Mouse (Mus musculus) myocyte (in vitro differentiated cells): ENCODE results near the gene Cog1. TPM values are rescaled to one million over a fixed set of nuclear protein-coding genes. Genes with fewer than 3 reads are reported as not detected.

Experiments
- H3K27me3 ChIP-seq: one replicate; pipeline ENCODE4 v1.6.1; 2011; ENCODE audit not compliant: control insufficient read depth, insufficient read depth, insufficient read length
- H3K36me3 ChIP-seq: one replicate; pipeline ENCODE4 v1.6.1; 2011; ENCODE audit not compliant: control insufficient read depth, insufficient read depth
- H3K4me2 ChIP-seq: one replicate; pipeline ENCODE4 v1.6.1; 2011; ENCODE audit warnings: low read depth, control low read depth
- H3K4me3 ChIP-seq: one replicate; pipeline ENCODE4 v1.5.1; 2011; ENCODE audit warnings: mild to moderate bottlenecking, control low read depth, moderate library complexity
- H3K79me2 ChIP-seq: one replicate; pipeline ENCODE4 v1.6.1; 2011; ENCODE audit not compliant: control insufficient read depth, insufficient read depth
- H3ac ChIP-seq: one replicate; pipeline ENCODE4 v1.6.1; 2011; ENCODE audit not compliant: control insufficient read depth, insufficient read length
- CEBPB ChIP-seq: IDR thresholded peaks from 2 replicates; pipeline ENCODE4 v1.6.1; 2011; ENCODE audit warnings: mild to moderate bottlenecking, moderate library complexity; ENCODE audit not compliant: poor library complexity, insufficient read depth, severe bottlenecking
- E2F4 ChIP-seq: IDR thresholded peaks from one replicate; pipeline ENCODE4 v1.6.1; 2011; ENCODE audit warnings: mild to moderate bottlenecking, control low read depth, moderate library complexity; ENCODE audit not compliant: insufficient read depth
- MAX ChIP-seq: IDR thresholded peaks from one replicate; pipeline ENCODE4 v1.6.1; 2011; ENCODE audit warnings: low read depth, mild to moderate bottlenecking, control low read depth
- MYOD1 ChIP-seq, 3 experiments: IDR thresholded peaks; one replicate each; pipeline ENCODE4 v1.6.1; 2011; ENCODE audit warnings: control low read depth in 2 of 3, low read depth in 2 of 3, mild to moderate bottlenecking in 2 of 3, moderate library complexity in 1 of 3; ENCODE audit not compliant: insufficient read length in 2 of 3, control insufficient read depth in 1 of 3
- MYOG ChIP-seq, 3 experiments: IDR thresholded peaks; one replicate each; pipeline ENCODE4 v1.6.1; 2011; ENCODE audit warnings: control low read depth in 2 of 3, low read depth in 2 of 3, mild to moderate bottlenecking in 2 of 3; ENCODE audit not compliant: insufficient read length in 2 of 3, control insufficient read depth in 1 of 3, insufficient read depth in 1 of 3
- POLR2A ChIP-seq: IDR thresholded peaks from one replicate; pipeline ENCODE4 v1.6.1; 2011; ENCODE audit warnings: low read depth, mild to moderate bottlenecking, control low read depth, moderate library complexity; ENCODE audit not compliant: insufficient read length
- POLR2AphosphoS2 ChIP-seq: IDR thresholded peaks from one replicate; pipeline ENCODE4 v1.6.1; 2011; ENCODE audit warnings: low read depth, control low read depth; ENCODE audit not compliant: insufficient read length
- REST ChIP-seq: IDR thresholded peaks from one replicate; pipeline ENCODE4 v1.6.1; 2011; ENCODE audit warnings: mild to moderate bottlenecking, control low read depth, moderate library complexity; ENCODE audit not compliant: insufficient read depth, insufficient read length
- SRF ChIP-seq: IDR thresholded peaks from one replicate; pipeline ENCODE4 v1.6.1; 2011; ENCODE audit warnings: low read depth; ENCODE audit not compliant: control insufficient read depth, insufficient read length
- TCF12 ChIP-seq: IDR thresholded peaks from one replicate; pipeline ENCODE4 v1.6.1; 2011; ENCODE audit warnings: mild to moderate bottlenecking, control low read depth; ENCODE audit not compliant: poor library complexity, insufficient read depth, severe bottlenecking
- TCF3 ChIP-seq: IDR thresholded peaks from one replicate; pipeline ENCODE4 v1.6.1; 2011; ENCODE audit warnings: low read depth, control low read depth; ENCODE audit not compliant: insufficient read length
- USF1 ChIP-seq: IDR thresholded peaks from one replicate; pipeline ENCODE4 v1.6.1; 2011; ENCODE audit warnings: low read depth, mild to moderate bottlenecking, control low read depth, moderate library complexity
- polyA plus RNA-seq: library from polyadenylated mRNA; unstranded; fragments of >200 nt; fragmentation: generic; extraction: Trizol; gene quantifications from one replicate; pipeline ENCODE4 v1.2.1, GENCODE M21; 2012; ENCODE audit warnings: missing spikeins

Gene Cog1
- polyA plus RNA-seq, 1 experiment = 25.6 TPM

GRCm38 (mm10) chr11:113610266-113610665 lies 38.7 kb upstream of the Cog1 start:
- 0 out of 2 replicates have a peak, but pooled peaks have one; percentile 37 for TF ChIP-seq CEBPB
- TF ChIP-seq MYOD1 (IDR thresholded peaks at IDR 0.05; ENCODE audit: control insufficient read depth in 1 of 3, insufficient read length in 2 of 3, low read depth in 2 of 3) = no peak

GRCm38 (mm10) chr11:113611112-113611646 lies 37.8 kb upstream of the Cog1 start:
- Histone ChIP-seq H3K4me3 (no peak overlapping the region), H3K4me2 (no peak overlapping the region), H3K27me3 (no peaks in the 10 kb centered on the region), H3ac (no peak overlapping the region), H3K79me2 (no peaks in the 10 kb centered on the region), H3K36me3 (no peaks in the 10 kb centered on the region)
- TF ChIP-seq SRF (no peak), MYOD1 (IDR thresholded peaks at IDR 0.05; ENCODE audit: control insufficient read depth in 1 of 3, insufficient read length in 2 of 3, low read depth in 2 of 3) (no peak), REST (no peak), USF1 (no peak), MYOG (IDR thresholded peaks at IDR 0.05; ENCODE audit: control insufficient read depth in 1 of 3, insufficient read depth in 1 of 3, insufficient read length in 2 of 3, low read depth in 2 of 3) (no peak), CEBPB (no peak), E2F4 (no peak), TCF3 (no peak)

More at GRCm38 (mm10) chr11:113610266-113610665, 38.7 kb upstream of the Cog1 start:
- no peaks in the 10 kb centered on the region for H3K36me3 ChIP-seq
- no peaks in the 10 kb centered on the region for H3K79me2 ChIP-seq
- no peak overlapping the region for H3K4me3 ChIP-seq
- no peak overlapping the region for H3ac ChIP-seq
- no peaks in the 10 kb centered on the region for H3K27me3 ChIP-seq
- peak overlapping the region; percentile 40 for H3K4me2 ChIP-seq

- H3K4me2 ChIP-seq = peak overlapping the region; percentile 56
- H3ac ChIP-seq = no peak overlapping the region
- H3K4me3 ChIP-seq = no peak overlapping the region
- TF ChIP-seq MYOG (IDR thresholded peaks at IDR 0.05; ENCODE audit: control insufficient read depth in 1 of 3, insufficient read depth in 1 of 3, insufficient read length in 2 of 3, low read depth in 2 of 3) (no peak), POLR2A (no peak)
- H3K36me3 ChIP-seq = no peaks in the 10 kb centered on the region
- H3K27me3 ChIP-seq = no peaks in the 10 kb centered on the region
- no peaks in the 10 kb centered on the region for H3K79me2 ChIP-seq
These were observed 37.0 kb upstream of the Cog1 start for GRCm38 (mm10) chr11:113611664-113612611.

- TF ChIP-seq E2F4 = no peak
- TF ChIP-seq USF1 = no peak
- no peak for TF ChIP-seq MAX
- TF ChIP-seq CEBPB = no peak
- TF ChIP-seq MYOD1 (IDR thresholded peaks at IDR 0.05; ENCODE audit: control insufficient read depth in 1 of 3, insufficient read length in 2 of 3, low read depth in 2 of 3) = peak in 1 of 3 experiments; percentile 26
- H3ac ChIP-seq = no peak overlapping the region
- H3K4me3 ChIP-seq = no peak overlapping the region
- no peaks in the 10 kb centered on the region for H3K36me3 ChIP-seq
- no peaks in the 10 kb centered on the region for H3K79me2 ChIP-seq
- H3K4me2 ChIP-seq = no peak overlapping the region
- no peaks in the 10 kb centered on the region for H3K27me3 ChIP-seq
These were observed 34.5 kb upstream of the Cog1 start for GRCm38 (mm10) chr11:113614476-113614875.

- no peaks in the 10 kb centered on the region for H3K79me2 ChIP-seq
- H3ac ChIP-seq = no peak overlapping the region
- no peaks in the 10 kb centered on the region for H3K27me3 ChIP-seq
- no peak overlapping the region for H3K4me3 ChIP-seq
- no peak overlapping the region for H3K4me2 ChIP-seq
- TF ChIP-seq SRF (no peak), MAX (no peak), POLR2A (no peak), MYOG (IDR thresholded peaks at IDR 0.05; ENCODE audit: control insufficient read depth in 1 of 3, insufficient read depth in 1 of 3, insufficient read length in 2 of 3, low read depth in 2 of 3) (no peak)
- H3K36me3 ChIP-seq = no peaks in the 10 kb centered on the region
These were observed 31.6 kb upstream of the Cog1 start for GRCm38 (mm10) chr11:113617132-113617911.

- TF ChIP-seq TCF3 (no peak), REST (no peak), MYOG (IDR thresholded peaks at IDR 0.05; ENCODE audit: control insufficient read depth in 1 of 3, insufficient read depth in 1 of 3, insufficient read length in 2 of 3, low read depth in 2 of 3) (no peak), MAX (no peak), USF1 (no peak), POLR2A (no peak), TCF12 (no peak), CEBPB (no peak), SRF (no peak), E2F4 (no peak), MYOD1 (IDR thresholded peaks at IDR 0.05; ENCODE audit: control insufficient read depth in 1 of 3, insufficient read length in 2 of 3, low read depth in 2 of 3) (no peak), POLR2AphosphoS2 (no peak)
- no peaks in the 10 kb centered on the region for H3K27me3 ChIP-seq
- no peak overlapping the region for H3ac ChIP-seq
- H3K79me2 ChIP-seq = no peaks in the 10 kb centered on the region
- peak overlapping the region; percentile 94 for H3K4me2 ChIP-seq
- H3K4me3 ChIP-seq = peak overlapping the region; percentile 22
- H3K36me3 ChIP-seq = no peaks in the 10 kb centered on the region
These were observed 30.7 kb upstream of the Cog1 start for GRCm38 (mm10) chr11:113618303-113618671.
